Mouse (Mus musculus) embryonic facial prominence, embryonic 12.5 days (tissue): ENCODE data around the gene Tfb1m. TPM values are rescaled to one million over a fixed set of nuclear protein-coding genes. Genes with fewer than 3 reads are reported as not detected.

Experiments used
- ATAC-seq: fragments of 200-750 bp; cut with Nextera tagmentation; 2 replicates; pipeline ENCODE4 v1.8.0; 2017; ENCODE audit not compliant: insufficient number of reproducible peaks, insufficient read depth, low FRiP score, low TSS enrichment
- H3K27ac ChIP-seq: fragments of 300-500 bp; sonication (generic); 2 replicates; pipeline ENCODE4 v1.5.1; 2016; ENCODE audit warnings: mild to moderate bottlenecking
- H3K27me3 ChIP-seq: fragments of 300-500 bp; sonication (generic); 2 replicates; pipeline ENCODE4 v1.6.1; 2016; ENCODE audit warnings: mild to moderate bottlenecking, moderate library complexity
- H3K36me3 ChIP-seq: fragments of 300-500 bp; sonication (generic); 2 replicates; pipeline ENCODE4 v1.6.1; 2016; ENCODE audit warnings: mild to moderate bottlenecking
- H3K4me1 ChIP-seq: fragments of 300-500 bp; sonication (generic); 2 replicates; pipeline ENCODE4 v1.6.1; 2016
- H3K4me2 ChIP-seq: fragments of 300-500 bp; sonication (generic); replicated peaks from 2 replicates; pipeline ENCODE4 v1.6.1; 2016; ENCODE audit warnings: mild to moderate bottlenecking, moderate library complexity
- H3K4me3 ChIP-seq: fragments of 300-500 bp; sonication (generic); 2 replicates; pipeline ENCODE4 v1.5.1; 2016; ENCODE audit warnings: mild to moderate bottlenecking
- H3K9ac ChIP-seq: fragments of 300-500 bp; sonication (generic); 2 replicates; pipeline ENCODE4 v1.6.1; 2016; ENCODE audit warnings: mild to moderate bottlenecking, moderate library complexity
- H3K9me3 ChIP-seq: fragments of 300-500 bp; sonication (generic); 2 replicates; pipeline ENCODE4 v1.6.1; 2016; ENCODE audit warnings: mild to moderate bottlenecking, moderate library complexity
- WGBS: fragments of 180-500 bp; shearing (Covaris S2); methylation state at CpG from one replicate; pipeline ENCODE4 v1.1.7; 2016; 5-methylcytosine and 5-hydroxymethylcytosine counted together
- polyA plus RNA-seq: library from polyadenylated mRNA; unstranded; fragments of >200 nt; fragmentation: Nextera tagmentation; extraction: Ambion mirVana; gene quantifications from 2 replicates; pipeline ENCODE4 v1.2.1, GENCODE M21; 2016

Tfb1m gene
- polyA plus RNA-seq, 1 experiment from 2014 or later, result 17.6 TPM

DNA sequence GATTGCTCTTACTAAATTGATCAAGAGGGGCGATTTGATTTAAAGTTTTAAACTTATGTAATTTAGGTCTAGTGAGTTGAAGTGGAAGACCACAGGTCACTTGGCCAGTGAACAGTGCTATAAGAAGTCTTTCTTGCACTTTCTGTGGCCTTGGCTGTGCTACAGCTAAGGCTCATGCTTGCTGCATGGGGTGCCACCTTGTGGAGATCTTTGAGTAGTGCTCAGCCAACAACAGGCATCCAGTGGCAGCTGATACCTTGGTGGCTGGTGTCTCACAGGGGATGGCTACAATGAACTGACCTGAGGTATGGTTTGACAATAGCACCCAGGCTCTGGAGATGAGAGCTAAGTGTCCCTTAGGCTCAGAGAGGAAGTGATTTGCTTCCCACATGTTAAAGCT is 47.7 kb downstream of the Tfb1m start:
- 15% methylated on average over 1 of the region's 1 CpGs for WGBS
- Histone ChIP-seq H3K27me3 (no peaks in the 10 kb centered on the region), H3K9me3 (no peaks in the 10 kb centered on the region), H3K4me3 (no peak overlapping the region), H3K4me2 (no peak overlapping the region), H3K9ac (no peak overlapping the region), H3K36me3 (peaks cover 13% of the 10 kb centered on the region), H3K27ac (no peak overlapping the region), H3K4me1 (no peaks in the 10 kb centered on the region)
- ATAC-seq, result no peak

DNA sequence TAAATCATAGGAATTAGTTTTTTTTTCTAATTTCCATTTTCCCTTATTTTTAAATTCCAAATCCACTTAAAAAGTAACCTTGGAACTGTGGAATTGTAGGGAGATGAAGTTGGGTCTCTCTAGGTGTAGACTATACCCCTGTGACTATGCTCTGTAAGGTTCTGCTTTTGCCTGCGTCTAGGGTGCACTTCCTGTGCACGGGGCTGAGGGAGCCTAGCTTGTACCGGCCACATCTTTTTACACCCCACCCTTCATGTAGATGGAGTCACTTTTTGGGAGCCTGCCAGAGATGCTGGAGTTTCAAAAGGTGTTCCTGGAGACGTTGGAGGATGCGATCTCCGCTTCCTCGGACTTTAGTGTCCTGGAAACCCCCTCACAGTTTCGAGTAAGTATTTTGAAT is 51.1 kb downstream of the Tfb1m start:
- Histone ChIP-seq H3K36me3 (no peaks in the 10 kb centered on the region), H3K27ac (no peak overlapping the region), H3K27me3 (no peaks in the 10 kb centered on the region), H3K4me1 (no peaks in the 10 kb centered on the region), H3K9ac (no peak overlapping the region), H3K4me2 (no peak overlapping the region), H3K4me3 (no peak overlapping the region), H3K9me3 (no peaks in the 10 kb centered on the region)
- ATAC-seq, result no peak
- 89% methylated on average over 8 of the region's 8 CpGs for WGBS

GRCm38 (mm10) chr17:3505711-3506110 is 51.9 kb downstream of the Tfb1m start:
- no peak overlapping the region for H3K4me3 ChIP-seq
- ATAC-seq, result no peak
- WGBS, result 83% methylated on average over 1 of the region's 1 CpGs
- H3K9ac ChIP-seq, result no peak overlapping the region
- H3K36me3 ChIP-seq, result no peaks in the 10 kb centered on the region
- no peaks in the 10 kb centered on the region for H3K9me3 ChIP-seq
- no peak overlapping the region for H3K4me2 ChIP-seq
- no peaks in the 10 kb centered on the region for H3K27me3 ChIP-seq
- H3K27ac ChIP-seq, result no peak overlapping the region
- H3K4me1 ChIP-seq, result no peaks in the 10 kb centered on the region

DNA sequence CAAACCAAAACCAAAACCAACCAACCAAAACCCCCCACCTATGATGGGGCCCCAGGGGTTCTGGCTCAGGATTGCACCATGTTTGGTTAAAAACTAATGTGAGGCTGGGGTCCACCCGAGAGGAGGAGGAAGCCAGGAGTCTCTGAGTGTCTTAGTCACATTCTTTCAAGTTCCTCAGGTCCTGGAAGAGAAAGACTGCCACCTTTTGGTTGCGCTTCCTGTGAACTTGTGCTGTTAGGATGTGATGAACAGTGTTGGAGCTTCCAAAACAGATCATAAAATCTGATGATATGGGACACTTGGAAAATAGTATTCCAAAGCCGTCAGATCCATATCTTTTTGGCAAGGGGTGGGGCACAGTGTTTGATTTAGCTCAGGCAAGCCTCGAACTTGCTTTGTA is 56.6 kb downstream of the Tfb1m start:
- Histone ChIP-seq H3K27ac (no peak overlapping the region), H3K4me2 (no peak overlapping the region), H3K9ac (no peak overlapping the region), H3K4me3 (no peak overlapping the region), H3K36me3 (no peaks in the 10 kb centered on the region), H3K4me1 (no peaks in the 10 kb centered on the region), H3K27me3 (no peaks in the 10 kb centered on the region), H3K9me3 (no peaks in the 10 kb centered on the region)
- ATAC-seq, result no peak
- WGBS, result 83% methylated on average over 4 of the region's 4 CpGs

DNA sequence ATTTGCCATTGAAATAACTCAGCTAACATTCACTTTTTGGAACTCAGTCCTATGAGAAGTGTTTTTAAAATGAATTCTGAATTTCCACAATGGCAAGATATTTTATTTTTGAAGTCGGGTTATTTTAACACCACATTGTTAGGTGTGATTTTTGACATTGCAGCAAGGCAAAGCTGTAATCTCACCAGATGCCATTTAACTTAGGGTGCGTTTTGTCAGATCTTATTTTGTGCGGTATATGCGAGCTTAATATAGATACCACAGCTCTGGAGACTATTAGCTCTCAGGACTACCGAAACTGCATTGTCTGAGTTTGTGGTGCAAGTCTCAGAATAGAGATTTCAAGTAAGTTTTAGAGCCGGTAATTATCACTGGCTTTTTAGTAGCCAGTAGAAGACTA is 57.5 kb downstream of the Tfb1m start:
- Histone ChIP-seq H3K27me3 (no peaks in the 10 kb centered on the region), H3K9me3 (no peaks in the 10 kb centered on the region), H3K9ac (no peak overlapping the region), H3K4me1 (no peaks in the 10 kb centered on the region), H3K36me3 (no peaks in the 10 kb centered on the region), H3K27ac (no peak overlapping the region), H3K4me3 (no peak overlapping the region), H3K4me2 (no peak overlapping the region)
- no peak for ATAC-seq
- WGBS, result 92% methylated on average over 6 of the region's 6 CpGs

DNA sequence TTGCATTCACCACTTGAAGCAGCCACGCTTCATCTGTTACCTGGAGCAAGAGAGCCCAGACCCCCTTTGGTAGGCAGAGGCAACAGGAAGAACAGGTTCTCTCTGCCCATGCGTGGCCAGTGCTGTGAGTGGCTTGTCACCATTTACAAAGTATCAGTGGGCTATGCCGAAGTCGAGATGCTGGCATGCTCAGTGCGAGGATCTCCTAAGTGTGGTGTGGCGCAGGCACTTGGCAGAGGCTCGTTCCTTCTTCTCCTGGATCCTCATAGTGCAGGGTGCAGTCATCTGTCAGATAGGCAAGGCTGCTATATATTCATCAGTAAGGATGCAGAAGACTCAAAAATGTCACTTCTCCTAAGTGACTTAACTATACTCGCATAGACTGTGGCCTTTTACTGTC is 58.1 kb downstream of the Tfb1m start:
- no peak for ATAC-seq
- H3K4me2 ChIP-seq, result no peak overlapping the region
- H3K27me3 ChIP-seq, result no peaks in the 10 kb centered on the region
- no peaks in the 10 kb centered on the region for H3K9me3 ChIP-seq
- H3K4me3 ChIP-seq, result no peak overlapping the region
- H3K36me3 ChIP-seq, result no peaks in the 10 kb centered on the region
- no peak overlapping the region for H3K27ac ChIP-seq
- no peak overlapping the region for H3K9ac ChIP-seq
- no peaks in the 10 kb centered on the region for H3K4me1 ChIP-seq
- WGBS, result 91% methylated on average over 8 of the region's 8 CpGs

- no peaks in the 10 kb centered on the region for H3K4me1 ChIP-seq
- H3K36me3 ChIP-seq, result no peaks in the 10 kb centered on the region
- WGBS, result 90% methylated on average over 3 of the region's 3 CpGs
- no peaks in the 10 kb centered on the region for H3K9me3 ChIP-seq
- ATAC-seq, result no peak
- H3K27me3 ChIP-seq, result no peaks in the 10 kb centered on the region
- H3K4me2 ChIP-seq, result no peak overlapping the region
- no peak overlapping the region for H3K27ac ChIP-seq
- no peak overlapping the region for H3K9ac ChIP-seq
- no peak overlapping the region for H3K4me3 ChIP-seq
Observed at GRCm38 (mm10) chr17:3498580-3498979, 59.0 kb downstream of the Tfb1m start.

GRCm38 (mm10) chr17:3498086-3498485 is 59.5 kb downstream of the Tfb1m start:
- Histone ChIP-seq H3K27ac (no peak overlapping the region), H3K9ac (no peak overlapping the region), H3K27me3 (no peaks in the 10 kb centered on the region), H3K4me3 (no peak overlapping the region), H3K4me1 (no peaks in the 10 kb centered on the region), H3K9me3 (no peaks in the 10 kb centered on the region), H3K36me3 (no peaks in the 10 kb centered on the region), H3K4me2 (no peak overlapping the region)
- ATAC-seq, result no peak
- WGBS, result 29% methylated on average over 3 of the region's 3 CpGs

GRCm38 (mm10) chr17:3496080-3496479 is 61.5 kb downstream of the Tfb1m start:
- Histone ChIP-seq H3K36me3 (no peaks in the 10 kb centered on the region), H3K4me1 (no peaks in the 10 kb centered on the region), H3K27ac (no peak overlapping the region), H3K4me2 (no peak overlapping the region), H3K4me3 (no peak overlapping the region), H3K9ac (no peak overlapping the region), H3K9me3 (no peaks in the 10 kb centered on the region), H3K27me3 (no peaks in the 10 kb centered on the region)
- ATAC-seq, result no peak
- 89% methylated on average over 3 of the region's 3 CpGs for WGBS

- no peaks in the 10 kb centered on the region for H3K9me3 ChIP-seq
- no peaks in the 10 kb centered on the region for H3K27me3 ChIP-seq
- H3K4me3 ChIP-seq, result no peak overlapping the region
- no peak for ATAC-seq
- H3K4me2 ChIP-seq, result no peak overlapping the region
- H3K36me3 ChIP-seq, result no peaks in the 10 kb centered on the region
- WGBS, result 35% methylated on average over 2 of the region's 2 CpGs
- no peaks in the 10 kb centered on the region for H3K4me1 ChIP-seq
- H3K27ac ChIP-seq, result no peak overlapping the region
- H3K9ac ChIP-seq, result no peak overlapping the region
Observed at GRCm38 (mm10) chr17:3495576-3495975, 62.0 kb downstream of the Tfb1m start.

DNA sequence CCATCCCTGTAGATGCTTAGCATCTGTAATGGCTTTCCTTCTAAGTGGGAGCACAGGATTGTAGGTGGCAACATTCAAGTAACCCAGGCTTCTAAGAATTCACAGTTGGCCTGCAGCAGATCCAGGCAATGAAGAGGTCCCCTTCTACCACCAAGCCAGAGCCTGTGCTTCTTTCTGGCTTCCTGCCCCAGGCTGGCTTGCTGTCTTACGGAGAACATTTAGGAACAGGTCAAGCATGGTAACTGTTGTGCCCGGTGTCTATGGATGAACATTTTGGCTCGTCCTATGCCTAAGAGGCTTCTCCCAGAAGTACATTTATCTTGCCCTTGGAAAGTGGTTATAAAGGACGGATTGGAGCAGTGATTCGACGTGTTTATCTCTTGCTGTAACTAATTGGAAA is 65.9 kb downstream of the Tfb1m start:
- no peak for ATAC-seq
- 0 out of 2 replicates have a peak, but pooled peaks cover 4% of the 10 kb centered on the region for H3K36me3 ChIP-seq
- WGBS, result 91% methylated on average over 6 of the region's 6 CpGs
- H3K4me3 ChIP-seq, result no peak overlapping the region
- no peak overlapping the region for H3K27ac ChIP-seq
- H3K4me2 ChIP-seq, result no peak overlapping the region
- no peaks in the 10 kb centered on the region for H3K9me3 ChIP-seq
- H3K27me3 ChIP-seq, result no peaks in the 10 kb centered on the region
- H3K9ac ChIP-seq, result no peak overlapping the region
- no peaks in the 10 kb centered on the region for H3K4me1 ChIP-seq

- Histone ChIP-seq H3K4me2 (no peak overlapping the region), H3K27me3 (no peaks in the 10 kb centered on the region), H3K27ac (no peak overlapping the region), H3K9me3 (no peaks in the 10 kb centered on the region), H3K9ac (no peak overlapping the region), H3K36me3 (0 out of 2 replicates have a peak, but pooled peaks cover 4% of the 10 kb centered on the region), H3K4me3 (no peak overlapping the region), H3K4me1 (no peaks in the 10 kb centered on the region)
- WGBS, result 67% methylated on average over 5 of the region's 5 CpGs
- ATAC-seq, result no peak
Observed at GRCm38 (mm10) chr17:3491065-3491464, 66.5 kb downstream of the Tfb1m start.
